Mouse (Mus musculus) splenic B cell, adult 2 months (primary cell): ENCODE results near the gene Sox5.

Source experiments
- DNase-seq: peaks from one replicate; pipeline ENCODE4 v3.0.0-alpha.2; 2011; ENCODE audit warnings: low read depth, low spot score
- H3K27me3 ChIP-seq: 2 replicates; pipeline ENCODE4 v1.6.1; 2012; ENCODE audit warnings: mild to moderate bottlenecking, low read length, moderate library complexity, mixed read lengths; ENCODE audit not compliant: control insufficient read depth, poor library complexity, insufficient read depth, severe bottlenecking
- H3K36me3 ChIP-seq: 2 replicates; pipeline ENCODE4 v1.6.1; 2012; ENCODE audit warnings: mild to moderate bottlenecking, low read length, moderate library complexity, mixed read lengths; ENCODE audit not compliant: control insufficient read depth, poor library complexity, insufficient read depth, severe bottlenecking

Sox5 gene

DNA sequence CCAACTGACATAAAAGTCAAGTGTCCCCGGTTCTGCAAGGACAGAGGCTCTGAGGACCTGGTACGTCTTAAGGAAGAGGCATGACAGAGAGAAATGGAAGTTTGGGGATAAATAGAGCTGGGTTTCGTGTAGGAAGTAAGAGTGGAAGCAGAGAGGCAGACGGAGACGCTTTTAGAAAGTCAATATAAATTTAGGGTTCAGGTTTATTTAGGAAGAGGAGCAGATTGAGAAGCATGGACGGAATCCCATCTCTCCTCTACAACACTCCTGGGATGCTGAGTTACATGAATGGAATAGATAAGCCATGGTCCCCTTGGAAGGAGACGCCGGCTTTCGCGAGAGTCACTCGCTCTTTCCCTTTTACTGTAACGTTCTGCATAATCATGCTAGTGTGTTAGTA is 623.1 kb downstream of the Sox5 start:
- H3K27me3 ChIP-seq, result no peaks in the 10 kb centered on the region
- no peak for DNase-seq
- no peaks in the 10 kb centered on the region for H3K36me3 ChIP-seq

DNA sequence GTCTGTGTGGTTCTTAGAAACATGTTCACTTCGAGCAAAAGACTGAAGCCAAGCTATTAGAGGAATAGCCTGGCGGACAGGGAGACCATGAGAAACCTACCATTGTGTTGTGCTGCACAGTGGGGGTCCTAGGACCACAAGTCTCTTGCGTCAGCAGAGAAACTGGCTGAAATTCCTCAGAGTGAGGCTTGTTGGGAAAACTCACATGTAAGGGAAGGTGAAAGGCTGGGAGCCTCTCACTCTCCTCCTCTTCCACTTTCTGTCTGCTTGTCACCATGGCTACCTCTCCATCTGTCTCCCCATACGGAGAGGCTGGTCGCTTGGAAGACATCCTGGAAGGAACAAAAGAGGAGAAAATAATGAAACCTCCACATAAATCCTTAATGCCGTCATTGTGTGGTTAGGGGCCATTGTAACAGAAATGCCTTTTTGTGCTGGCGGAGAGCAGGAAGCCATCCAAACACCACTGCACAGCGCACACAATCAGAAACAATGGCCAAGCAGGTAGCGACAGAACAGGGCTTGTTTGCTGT is 626.8 kb downstream of the Sox5 start:
- no peak for DNase-seq
- no peaks in the 10 kb centered on the region for H3K27me3 ChIP-seq
- no peaks in the 10 kb centered on the region for H3K36me3 ChIP-seq

DNA sequence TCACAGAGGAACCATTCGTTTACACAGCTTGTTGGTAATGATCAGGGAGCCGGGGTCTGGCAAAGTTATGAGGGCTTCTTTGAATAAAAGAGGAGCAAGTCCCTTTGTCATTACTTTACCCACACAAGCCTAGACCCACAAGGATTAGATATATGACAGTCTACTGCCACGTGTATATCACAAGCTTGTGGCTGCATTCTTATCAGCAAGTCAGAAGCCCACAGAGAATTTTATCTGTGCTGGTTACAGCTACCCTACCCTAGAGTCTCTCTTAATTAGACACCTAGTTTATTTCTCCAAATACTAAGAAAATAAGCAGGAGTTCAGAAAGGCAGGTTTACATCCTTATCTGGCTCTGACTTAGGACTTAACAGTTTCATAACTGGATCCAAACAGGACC is 629.8 kb downstream of the Sox5 start:
- no peak for DNase-seq
- Histone ChIP-seq H3K36me3 (no peaks in the 10 kb centered on the region), H3K27me3 (no peaks in the 10 kb centered on the region)

DNA sequence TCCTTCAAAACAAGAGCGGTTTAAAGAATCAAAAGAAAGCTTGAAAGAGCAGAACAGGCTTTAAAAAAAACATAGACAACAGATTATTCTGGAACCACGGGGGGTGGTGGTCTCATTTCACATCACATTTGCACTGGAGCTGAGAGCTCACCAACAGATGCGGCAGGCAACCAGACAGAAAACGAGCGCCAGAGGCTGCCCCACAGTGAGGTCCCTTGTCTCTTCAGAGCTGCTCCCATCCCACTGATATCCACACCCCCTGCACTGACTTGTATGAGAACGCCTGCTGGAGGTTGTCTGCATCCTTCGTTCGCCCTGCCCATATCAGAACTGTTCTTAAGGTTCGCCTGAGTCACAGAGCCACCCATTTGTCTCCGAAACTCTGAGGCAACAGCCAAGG is 630.7 kb downstream of the Sox5 start:
- Histone ChIP-seq H3K36me3 (no peaks in the 10 kb centered on the region), H3K27me3 (no peaks in the 10 kb centered on the region)
- no peak for DNase-seq

DNA sequence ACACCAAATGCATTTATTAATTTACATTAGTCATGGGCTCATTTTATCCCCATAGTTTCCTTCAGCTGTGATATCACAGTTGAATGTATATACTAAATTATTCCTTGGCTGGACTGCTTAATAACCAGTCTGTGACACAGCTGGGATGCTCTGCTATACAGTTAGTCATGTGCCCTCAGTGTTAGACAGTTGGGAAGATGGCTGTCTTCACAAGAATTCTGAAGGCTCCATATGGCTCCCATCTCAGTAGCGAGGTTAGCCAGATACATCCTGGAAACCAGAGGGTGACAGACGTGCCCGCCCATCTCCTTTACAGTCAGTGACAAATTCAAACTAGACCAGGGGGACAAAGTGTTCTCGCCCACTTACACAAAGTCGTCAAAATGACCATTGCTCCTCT is 644.4 kb downstream of the Sox5 start:
- DNase-seq, result no peak

DNA sequence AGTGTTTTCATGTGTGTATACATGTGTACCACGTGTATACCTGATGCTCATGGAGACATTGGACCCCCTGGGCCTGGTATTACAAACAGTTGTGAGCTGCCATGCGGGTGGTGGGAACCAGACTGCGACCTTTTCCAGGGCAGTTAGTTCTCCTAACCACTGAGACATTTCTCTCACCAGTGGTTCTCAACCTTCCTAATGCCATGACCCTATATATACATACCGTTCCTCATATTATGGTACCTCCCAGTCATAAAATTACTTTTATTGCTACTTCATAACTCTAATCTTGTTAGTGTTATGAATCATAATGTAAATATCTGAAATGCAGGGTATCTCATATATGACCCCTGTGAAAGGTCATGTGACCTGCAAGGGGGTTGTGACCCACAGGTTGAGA is 644.9 kb downstream of the Sox5 start:
- Histone ChIP-seq H3K36me3 (no peaks in the 10 kb centered on the region), H3K27me3 (no peaks in the 10 kb centered on the region)
- DNase-seq, result no peak

More for the DNA sequence above, 644.4 kb downstream of the Sox5 start:
- Histone ChIP-seq H3K27me3 (no peaks in the 10 kb centered on the region), H3K36me3 (no peaks in the 10 kb centered on the region)

DNA sequence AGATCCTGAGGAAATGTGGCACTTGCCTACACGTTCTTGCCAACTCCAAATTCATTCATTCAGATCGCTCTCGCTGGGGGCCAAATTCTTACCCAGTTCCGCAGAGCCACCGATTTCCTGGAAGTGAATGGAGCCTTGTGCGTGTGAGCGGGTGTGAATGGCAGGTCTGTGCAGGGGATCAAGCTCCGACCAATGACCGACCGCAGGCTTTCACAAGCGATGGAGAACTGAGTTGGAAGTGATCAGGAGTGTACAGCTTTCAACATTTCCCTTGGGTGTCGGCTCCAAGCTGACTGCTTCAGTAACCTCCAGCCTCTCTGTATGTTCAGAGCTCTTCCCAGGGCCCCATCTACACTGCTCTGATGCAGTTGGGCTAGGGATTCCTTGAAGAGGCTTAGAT is 651.9 kb downstream of the Sox5 start:
- Histone ChIP-seq H3K27me3 (no peaks in the 10 kb centered on the region), H3K36me3 (no peaks in the 10 kb centered on the region)
- DNase-seq, result no peak

DNA sequence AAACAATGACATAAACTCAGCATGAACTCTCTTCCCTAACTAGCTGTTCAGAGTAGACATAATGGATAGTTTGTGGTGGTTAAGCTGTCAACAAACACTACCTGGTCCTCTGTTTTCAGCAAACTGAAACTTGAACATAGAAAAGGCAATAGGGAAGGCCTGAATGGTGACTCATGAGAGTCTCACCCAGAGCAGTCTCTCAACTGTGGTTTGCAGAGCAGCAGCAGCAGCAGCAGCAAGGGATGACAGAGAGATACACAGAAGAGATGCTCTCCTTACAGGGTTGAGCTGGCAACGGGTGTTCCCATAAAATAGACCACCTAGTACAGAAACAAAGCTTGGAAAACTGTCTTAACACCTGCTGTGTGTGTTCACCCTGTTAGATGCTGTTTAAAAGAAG is 661.8 kb downstream of the Sox5 start:
- no peaks in the 10 kb centered on the region for H3K36me3 ChIP-seq
- DNase-seq, result no peak
- no peaks in the 10 kb centered on the region for H3K27me3 ChIP-seq

DNA sequence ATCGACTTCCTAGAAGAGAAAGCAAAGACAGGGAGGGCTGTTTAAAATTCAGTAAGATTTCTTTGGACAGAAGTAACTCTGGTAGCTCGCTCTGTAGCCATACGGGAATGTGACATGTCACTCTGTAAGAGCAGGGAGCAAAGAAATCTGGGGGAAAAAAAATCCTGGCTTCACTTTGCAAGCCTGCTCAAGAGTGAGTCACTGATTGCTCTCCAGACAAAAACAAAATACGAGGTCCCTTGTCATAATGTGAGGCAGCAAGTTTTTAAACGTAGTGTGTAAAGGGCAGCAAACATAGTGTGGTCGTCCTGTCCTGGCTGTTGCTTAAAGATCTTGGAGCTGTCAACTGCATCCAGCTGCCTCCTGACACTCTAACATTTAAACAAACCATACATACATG is 665.1 kb downstream of the Sox5 start:
- Histone ChIP-seq H3K36me3 (no peaks in the 10 kb centered on the region), H3K27me3 (no peaks in the 10 kb centered on the region)
- DNase-seq, result no peak

DNA sequence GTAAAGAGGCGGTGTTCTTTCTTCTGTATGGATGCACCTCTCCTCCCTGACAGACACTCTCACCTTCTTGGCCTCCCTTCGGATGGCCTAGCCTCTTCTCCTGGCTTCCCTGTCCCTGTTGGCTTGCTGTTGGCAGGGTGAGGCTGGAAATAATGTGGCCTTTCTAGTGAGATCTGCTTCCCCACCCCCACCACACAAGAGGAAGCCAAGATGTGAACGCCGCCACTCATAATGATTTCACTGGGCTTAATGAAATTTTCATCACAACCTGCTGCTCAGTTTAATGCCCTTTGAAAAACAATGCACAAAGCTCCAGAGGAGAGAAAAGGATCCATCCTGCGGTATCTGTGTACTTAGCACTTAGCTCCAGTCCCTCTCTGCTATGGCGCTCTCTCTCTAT is 670.2 kb downstream of the Sox5 start:
- DNase-seq, result no peak
- Histone ChIP-seq H3K36me3 (no peaks in the 10 kb centered on the region), H3K27me3 (no peaks in the 10 kb centered on the region)

DNA sequence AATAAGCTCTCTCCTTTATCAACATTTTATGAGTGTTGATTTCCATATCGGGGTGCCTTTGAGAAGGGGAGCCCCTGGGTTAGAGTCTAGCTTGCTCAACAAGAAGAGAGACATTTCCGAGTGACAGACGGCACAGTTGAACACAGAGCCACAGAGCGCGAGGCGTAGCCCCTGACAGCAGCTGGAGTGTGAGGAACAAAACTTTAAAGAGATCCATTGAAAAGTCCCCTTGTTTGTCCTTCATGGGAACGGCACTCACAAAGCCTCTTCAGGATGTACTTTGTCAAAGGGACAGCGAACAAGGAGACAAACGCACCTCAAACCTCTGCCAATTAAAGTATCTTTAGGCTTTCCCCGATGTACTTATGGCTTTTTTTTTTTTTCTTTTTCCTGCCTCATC is 674.9 kb downstream of the Sox5 start:
- H3K36me3 ChIP-seq, result no peaks in the 10 kb centered on the region
- DNase-seq, result no peak

DNA sequence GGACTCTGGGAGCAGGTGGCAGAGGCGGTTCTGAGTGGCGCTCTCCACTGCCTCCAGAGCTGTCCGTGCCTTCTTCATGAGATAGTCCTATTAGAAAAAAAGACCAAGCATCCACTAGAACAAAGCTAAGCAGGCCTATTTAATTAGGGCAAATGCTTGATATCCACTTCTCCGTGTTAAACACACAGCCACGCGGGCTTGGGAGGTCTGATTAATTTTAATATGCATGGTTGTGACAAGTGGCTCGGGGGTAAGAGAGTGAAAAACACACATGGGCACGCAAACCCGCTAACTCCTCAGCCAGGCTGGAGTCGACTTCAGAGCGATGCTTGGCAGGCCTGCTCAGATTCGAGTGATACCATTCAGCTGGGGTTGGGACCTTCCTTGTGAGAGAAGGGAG is 676.1 kb downstream of the Sox5 start:
- Histone ChIP-seq H3K27me3 (no peaks in the 10 kb centered on the region), H3K36me3 (no peaks in the 10 kb centered on the region)
- no peak for DNase-seq

More for the DNA sequence above, 674.9 kb downstream of the Sox5 start:
- no peaks in the 10 kb centered on the region for H3K27me3 ChIP-seq

DNA sequence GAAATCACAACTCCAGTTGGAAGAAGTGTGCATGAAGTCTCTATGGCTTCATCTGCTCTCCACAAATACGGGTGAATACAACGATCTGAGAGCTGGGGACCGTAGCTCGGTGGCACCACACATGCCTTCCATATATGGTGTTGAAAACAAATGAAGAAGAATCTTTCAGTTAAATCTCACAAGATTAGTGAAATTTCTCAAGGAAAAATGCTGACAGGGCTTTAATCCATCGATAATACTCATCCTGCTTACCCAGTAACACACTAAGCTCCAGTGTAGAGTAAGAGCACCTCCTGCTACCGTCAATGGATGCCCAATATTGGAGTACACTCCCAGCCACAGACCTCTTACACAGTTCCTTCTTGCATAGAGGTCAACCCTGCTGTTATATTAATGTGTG is 678.2 kb downstream of the Sox5 start:
- DNase-seq, result no peak
- Histone ChIP-seq H3K36me3 (no peaks in the 10 kb centered on the region), H3K27me3 (no peaks in the 10 kb centered on the region)

DNA sequence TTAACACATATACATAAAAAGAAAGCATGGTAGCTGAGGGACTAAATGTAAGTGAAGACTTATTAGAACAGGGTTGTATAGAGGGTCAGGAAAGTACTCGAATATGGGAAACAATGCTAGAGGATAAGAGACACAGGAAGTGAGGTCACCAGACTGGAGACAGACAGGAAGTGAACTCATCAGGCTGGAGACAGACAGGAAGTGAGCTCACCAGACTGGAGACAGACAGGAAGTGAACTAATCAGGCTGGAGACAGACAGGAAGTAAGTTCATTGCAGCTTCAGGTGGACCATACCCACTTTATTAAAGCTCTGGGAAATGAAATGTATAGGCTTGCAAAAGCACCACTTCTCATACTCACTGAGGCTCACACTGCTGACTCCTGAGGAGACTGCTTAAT is 680.9 kb downstream of the Sox5 start:
- H3K27me3 ChIP-seq, result no peaks in the 10 kb centered on the region
- H3K36me3 ChIP-seq, result no peaks in the 10 kb centered on the region
- peak; percentile 5 for DNase-seq

DNA sequence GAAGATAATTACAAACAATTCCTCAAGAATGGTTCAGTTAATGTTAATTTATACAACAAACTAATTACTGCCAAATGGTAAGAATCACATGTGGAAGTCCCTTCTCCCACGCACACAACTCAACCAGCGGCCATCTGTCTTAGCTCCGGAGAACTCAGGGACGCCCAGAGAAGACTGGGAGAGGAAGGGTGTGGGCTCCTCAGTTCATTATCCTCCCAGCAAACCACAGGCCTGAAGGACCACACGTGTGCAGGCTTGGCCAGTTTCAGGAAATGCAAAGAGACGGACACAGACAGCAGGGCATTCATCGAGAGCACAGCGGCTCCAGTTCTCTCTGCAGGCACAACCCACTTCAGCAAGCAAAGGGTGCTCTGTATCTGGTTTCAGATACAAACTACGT is 683.7 kb downstream of the Sox5 start:
- no peak for DNase-seq
- no peaks in the 10 kb centered on the region for H3K36me3 ChIP-seq
- H3K27me3 ChIP-seq, result no peaks in the 10 kb centered on the region

DNA sequence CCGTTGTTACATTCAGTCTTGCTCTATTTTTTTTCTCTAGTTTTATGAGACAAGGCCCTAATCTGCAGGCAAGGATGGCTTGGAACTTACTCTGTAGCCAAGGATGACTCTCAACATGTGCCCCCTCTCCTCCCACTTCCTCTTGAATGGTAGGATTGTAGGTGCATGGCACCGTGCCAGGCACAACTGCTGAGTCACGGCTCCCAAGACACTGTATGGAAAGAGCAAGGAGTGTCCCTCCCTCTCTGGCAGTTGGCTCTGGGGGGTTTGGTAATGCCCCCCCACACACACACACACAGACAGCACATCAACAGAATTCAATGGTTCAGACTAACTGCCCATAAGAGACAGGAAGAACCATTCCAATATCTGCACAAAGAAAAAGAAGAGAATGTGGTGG is 693.5 kb downstream of the Sox5 start:
- Histone ChIP-seq H3K27me3 (no peaks in the 10 kb centered on the region), H3K36me3 (no peaks in the 10 kb centered on the region)
- DNase-seq, result no peak
